Mouse (Mus musculus): ENCODE results near the gene Cd209c. TPM values are rescaled to one million over a fixed set of nuclear protein-coding genes. Genes with fewer than 3 reads are reported as not detected.

Cd209c gene
- polyA plus RNA-seq (2016; fragmentation: Nextera tagmentation; extraction: Ambion mirVana), result 0.41 and 0.42 TPM in 2 replicates

GRCm38 (mm10) chr8:3954646-3955045 lies at the start of gene Cd209c:
Gene Cd209c (minus strand): TSS chr8:3954746.
- Histone ChIP-seq H3K36me3 (replicated peaks) (no peaks in the 10 kb centered on the region), H3K27me3 (ENCODE audit: poor library complexity, severe bottlenecking) (no peaks in the 10 kb centered on the region), H3K4me3 (no peak within 1 kb of the TSS), H3K4me1 (no peaks in the 10 kb centered on the region), H3K9me3 (peaks cover 54% of the 10 kb centered on the region), H3K27ac (no peak within 1 kb of the TSS)
- DNase-seq (ENCODE audit: extremely low spot score, low spot score), result no peak
- 91% methylated on average over 1 of the region's 1 CpGs for WGBS

GRCm38 (mm10) chr8:3994219-3994618 lies 39.7 kb upstream of the Cd209c start:
- H3K36me3 ChIP-seq (replicated peaks), result no peaks in the 10 kb centered on the region
- H3K9me3 ChIP-seq, result peaks cover 59% of the 10 kb centered on the region
- no peak overlapping the region for H3K27ac ChIP-seq
- no peaks in the 10 kb centered on the region for H3K4me1 ChIP-seq
- no peak overlapping the region for H3K4me3 ChIP-seq
- DNase-seq (ENCODE audit: extremely low spot score, low spot score), result no peak
- WGBS, result 27% methylated on average over 42 of the region's 42 CpGs
- H3K27me3 ChIP-seq (ENCODE audit: poor library complexity, severe bottlenecking), result no peaks in the 10 kb centered on the region; the same call in 1 of the 2 replicates

GRCm38 (mm10) chr8:3956037-3956436 lies 1.5 kb upstream of the Cd209c start:
- no peak for DNase-seq (ENCODE audit: extremely low spot score, low spot score)
- Histone ChIP-seq H3K4me3 (no peak overlapping the region), H3K36me3 (replicated peaks) (no peaks in the 10 kb centered on the region), H3K27ac (no peak overlapping the region), H3K4me1 (no peaks in the 10 kb centered on the region), H3K27me3 (ENCODE audit: poor library complexity, severe bottlenecking) (no peaks in the 10 kb centered on the region), H3K9me3 (peaks cover 64% of the 10 kb centered on the region)
- 89% methylated on average over 1 of the region's 1 CpGs for WGBS

- WGBS, result 93% methylated on average over 3 of the region's 3 CpGs
- Histone ChIP-seq H3K4me3 (no peak overlapping the region), H3K36me3 (replicated peaks) (no peaks in the 10 kb centered on the region), H3K27me3 (ENCODE audit: poor library complexity, severe bottlenecking) (no peaks in the 10 kb centered on the region), H3K27ac (no peak overlapping the region), H3K9me3 (peaks cover 93% of the 10 kb centered on the region), H3K4me1 (no peaks in the 10 kb centered on the region)
- no peak for DNase-seq (ENCODE audit: extremely low spot score, low spot score)
Measured at GRCm38 (mm10) chr8:3940023-3940422, 14.5 kb downstream of the Cd209c start.

DNA sequence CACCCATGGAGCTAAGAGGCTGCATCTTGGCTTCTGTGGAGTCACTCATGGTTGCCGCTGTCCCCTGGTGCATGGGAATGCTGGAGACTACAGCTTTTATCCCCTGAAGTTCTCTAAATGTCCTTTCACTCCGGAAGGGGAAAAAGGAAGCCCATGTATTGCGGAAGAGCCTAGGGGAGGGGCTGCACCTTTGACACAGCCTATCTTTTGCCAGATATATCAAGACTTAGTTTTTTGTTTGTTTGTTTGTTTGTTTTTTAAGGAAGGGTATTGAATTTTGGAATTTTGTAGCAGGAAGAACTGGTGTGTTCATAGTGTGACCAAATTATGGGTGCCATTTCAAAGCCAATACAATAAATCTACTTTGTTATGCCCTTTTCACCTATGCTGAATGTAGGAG lies 27.8 kb downstream of the Cd209c start, which contains the start of gene Cd209b:
Gene Cd209b (minus strand): TSS at position 101 of the 400 bp plus-strand sequence.
- Histone ChIP-seq H3K9me3 (peaks cover 54% of the 10 kb centered on the region), H3K27me3 (ENCODE audit: poor library complexity, severe bottlenecking) (no peaks in the 10 kb centered on the region), H3K4me1 (no peaks in the 10 kb centered on the region), H3K27ac (no peak within 1 kb of the TSS), H3K4me3 (no peak within 1 kb of the TSS), H3K36me3 (replicated peaks) (no peaks in the 10 kb centered on the region)
- no peak for DNase-seq (ENCODE audit: extremely low spot score, low spot score)
- WGBS, result 85% methylated on average over 3 of the region's 3 CpGs

Other genes starting within 250 kb of the Cd209c start
- not detected in 2 replicates for gene Clec4g, start 234.1 kb downstream of the Cd209c start, polyA plus RNA-seq (2016; fragmentation: Nextera tagmentation; extraction: Ambion mirVana)
- not detected in 2 replicates for gene Cd209a, start 205.8 kb downstream of the Cd209c start, polyA plus RNA-seq (2016; fragmentation: Nextera tagmentation; extraction: Ambion mirVana)
- not detected in 2 replicates for gene Cd209e, start 100.4 kb downstream of the Cd209c start, polyA plus RNA-seq (2016; fragmentation: Nextera tagmentation; extraction: Ambion mirVana)
- not detected in 2 replicates for gene Cd209d, start 76.2 kb downstream of the Cd209c start, polyA plus RNA-seq (2016; fragmentation: Nextera tagmentation; extraction: Ambion mirVana)
- gene Cd209b, start 27.9 kb downstream of the Cd209c start, polyA plus RNA-seq (2016; fragmentation: Nextera tagmentation; extraction: Ambion mirVana), result not detected in 2 replicates
- gene Cd209f, start 151.1 kb upstream of the Cd209c start, polyA plus RNA-seq (2016; fragmentation: Nextera tagmentation; extraction: Ambion mirVana), result not detected in 2 replicates
- not detected in 2 replicates for gene Cd209g, start 179.4 kb upstream of the Cd209c start, polyA plus RNA-seq (2016; fragmentation: Nextera tagmentation; extraction: Ambion mirVana)
- 17.8 and 21.9 TPM in 2 replicates for gene Evi5l, start 211.8 kb upstream of the Cd209c start, polyA plus RNA-seq (2016; fragmentation: Nextera tagmentation; extraction: Ambion mirVana)